Mouse (Mus musculus): ENCODE data around the gene Gm20661. TPM values are rescaled to one million over a fixed set of nuclear protein-coding genes. Genes with fewer than 3 reads are reported as not detected.

The Gm20661 gene
- polyA plus RNA-seq (2012; rRNA removed): 0.04 TPM in 1 of 2 replicates, not detected in the other

GRCm38 (mm10) chr9:107982681-107983346 lies at the start of gene Gm20661:
Gene Gm20661 (plus strand): TSS chr9:107983058.

GRCm38 (mm10) chr9:107935374-107935773 lies 47.5 kb upstream of the Gm20661 start, which contains the start of gene Camkv:
Gene Camkv (plus strand): TSS chr9:107935674.

GRCm38 (mm10) chr9:107949922-107950235 lies 33.0 kb upstream of the Gm20661 start, which contains the start of gene Traip:
Gene Traip (plus strand): TSS chr9:107950136.

GRCm38 (mm10) chr9:107975399-107976386 lies 7.2 kb upstream of the Gm20661 start, which contains the start of gene Uba7:
Gene Uba7 (plus strand): TSS chr9:107975505.

GRCm38 (mm10) chr9:107985131-107986119 lies 2.6 kb downstream of the Gm20661 start, which contains the start of gene Inka1:
Gene Inka1 (minus strand): TSS chr9:107985879.

GRCm38 (mm10) chr9:107992197-107992596 lies 9.3 kb downstream of the Gm20661 start, which contains the start of gene Cdhr4:
Gene Cdhr4 (plus strand): TSS chr9:107992497.

GRCm38 (mm10) chr9:107996049-107996448 lies 13.2 kb downstream of the Gm20661 start, which contains the start of gene Gm20662:
Gene Gm20662 (plus strand): TSS chr9:107996349.

GRCm38 (mm10) chr9:108001922-108002770 lies 19.3 kb downstream of the Gm20661 start, which contains the start of gene Ip6k1:
Gene Ip6k1 (plus strand): TSS chr9:108002501.

Other genes with a start within 250 kb of the Gm20661 start
- gene Rbm5, start 212.1 kb upstream of the Gm20661 start, polyA plus RNA-seq (2012; rRNA removed): 18.1 and 30.1 TPM in 2 replicates
- gene Rbm6, start 109.8 kb upstream of the Gm20661 start, polyA plus RNA-seq (2012; rRNA removed): 4.0 and 5.3 TPM in 2 replicates
- 38.1 and 50.7 TPM in 2 replicates for gene Mon1a, start 94.9 kb upstream of the Gm20661 start, polyA plus RNA-seq (2012; rRNA removed)
- 78.7 and 86.7 TPM in 2 replicates for gene Mst1r, start 76.2 kb upstream of the Gm20661 start, polyA plus RNA-seq (2012; rRNA removed)
- gene Actl11, start 54.6 kb upstream of the Gm20661 start, polyA plus RNA-seq (2012; rRNA removed): not detected in 2 replicates
- 0.16 and 0.43 TPM in 2 replicates for gene Camkv, start 47.4 kb upstream of the Gm20661 start, polyA plus RNA-seq (2012; rRNA removed)
- 0.88 and 2.2 TPM in 2 replicates for gene Traip, start 32.9 kb upstream of the Gm20661 start, polyA plus RNA-seq (2012; rRNA removed)
- gene Uba7, start 7.6 kb upstream of the Gm20661 start, polyA plus RNA-seq (2012; rRNA removed): 24.3 and 29.0 TPM in 2 replicates
- gene Inka1, start 2.8 kb downstream of the Gm20661 start, polyA plus RNA-seq (2012; rRNA removed): 8.1 and 8.3 TPM in 2 replicates
- gene Cdhr4, start 9.4 kb downstream of the Gm20661 start, polyA plus RNA-seq (2012; rRNA removed): 0.63 and 0.74 TPM in 2 replicates
- 0.10 TPM in 1 of 2 replicates, not detected in the other for gene Gm20662, start 13.3 kb downstream of the Gm20661 start, polyA plus RNA-seq (2012; rRNA removed)
- 38.4 and 50.1 TPM in 2 replicates for gene Ip6k1, start 19.4 kb downstream of the Gm20661 start, polyA plus RNA-seq (2012; rRNA removed)
- 12.7 and 13.3 TPM in 2 replicates for gene Gmppb, start 66.2 kb downstream of the Gm20661 start, polyA plus RNA-seq (2012; rRNA removed)
- 4.8 and 8.3 TPM in 2 replicates for gene Amigo3, start 70.1 kb downstream of the Gm20661 start, polyA plus RNA-seq (2012; rRNA removed)
- gene Mst1, start 97.4 kb downstream of the Gm20661 start, polyA plus RNA-seq (2012; rRNA removed): 1.8 and 2.7 TPM in 2 replicates
- gene Rnf123, start 100.3 kb downstream of the Gm20661 start, polyA plus RNA-seq (2012; rRNA removed): 37.7 and 49.7 TPM in 2 replicates
- 65.0 and 72.5 TPM in 2 replicates for gene Apeh, start 111.5 kb downstream of the Gm20661 start, polyA plus RNA-seq (2012; rRNA removed)
- gene Bsn, start 207.3 kb downstream of the Gm20661 start, polyA plus RNA-seq (2012; rRNA removed): 0.91 and 0.92 TPM in 2 replicates